Mouse (Mus musculus): ENCODE data around the gene Entr1.

GRCm38 (mm10) chr2:26380131-26380771 lies 8.9 kb downstream of the Entr1 start, which contains the start of gene Snapc4:
- TF ChIP-seq CTCF (IDR thresholded peaks at IDR 0.05; ENCODE audit: insufficient read depth, low read depth, low read length) (no peak), POLR2A (IDR thresholded peaks at IDR 0.05; ENCODE audit: insufficient read depth, low read depth, low read length) (no peak)

Data from olfactory bulb, adult 2 months (tissue).